Mouse (Mus musculus) layer of hippocampus, adult 18-20 months (tissue): Measurements from ENCODE around the gene Nhlrc2. TPM values are rescaled to one million over a fixed set of nuclear protein-coding genes. Genes with fewer than 3 reads are reported as not detected.
"Not testable (repeated sequence)": the region's sequence is repeated elsewhere in the genome, so short reads cannot be mapped to it uniquely, and the experiment has no call there.

ENCODE experiments used
- DNase-seq, 2 experiments: peaks; one replicate each; pipeline ENCODE4 v3.0.0; 2022; ENCODE audit warnings: low spot score in 2 of 2
- long read RNA-seq: library from polyadenylated mRNA; stranded (forward); transcript quantifications from one replicate; pipeline ENCODE4 v2.0.0, GENCODE M21; 2021
- total RNA-seq, 2 experiments: library from RNA; stranded (reverse); gene quantifications; 2 replicates each; pipeline ENCODE4 v1.2.3; 2021

The Nhlrc2 gene
- 10 to 100 TPM; 12.7 to 13.3 TPM for total RNA-seq
- long read RNA-seq, full-length matches to known transcripts, result 3 of 8 reads
- long read RNA-seq, partial matches to known transcripts, result 2 of 8 reads
- long read RNA-seq, other reads (novel, unspliced or antisense), result 3 of 8 reads

DNA sequence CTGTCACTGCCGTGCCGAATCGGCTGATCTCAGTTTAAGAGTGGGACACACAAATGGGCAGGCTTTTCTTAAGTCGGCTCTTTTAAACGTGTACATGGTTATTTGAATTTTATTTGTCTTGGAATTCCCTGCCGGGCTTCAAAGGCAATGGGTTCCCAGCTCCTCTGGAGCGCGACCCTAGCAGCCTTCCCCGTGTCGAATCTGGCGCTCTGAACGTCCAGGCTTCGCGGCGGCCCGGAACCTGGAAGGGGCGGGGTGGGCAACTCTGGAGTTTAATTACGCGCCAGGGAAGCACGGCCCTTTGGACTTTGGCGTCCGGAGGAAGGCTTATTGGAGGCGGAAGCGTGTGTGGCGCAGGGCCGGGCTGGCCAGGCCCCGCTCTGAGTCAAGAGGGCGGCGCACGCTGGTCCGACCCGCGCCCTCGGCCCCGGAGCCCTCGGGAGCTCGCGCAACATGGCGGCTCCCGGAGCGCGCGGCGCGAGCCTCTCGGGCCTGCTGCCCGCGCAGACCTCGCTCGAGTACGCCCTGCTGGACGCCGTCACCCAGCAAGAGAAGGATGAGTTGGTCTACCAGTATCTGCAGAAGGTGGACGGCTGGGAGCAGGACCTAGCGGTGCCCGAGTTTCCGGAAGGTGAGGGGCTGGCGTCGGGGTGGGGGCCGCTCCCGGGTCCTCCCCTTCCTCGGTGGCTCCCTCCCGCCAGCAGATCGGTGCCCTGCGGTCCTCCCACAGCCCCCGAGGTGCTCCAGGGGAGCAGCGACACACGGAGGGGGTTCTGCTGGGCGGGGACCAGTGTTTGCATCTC, at the start of gene Nhlrc2:
Nhlrc2 (plus strand) TSS at position 32 of the 803 bp plus-strand sequence.
- peak; percentile 57 to 78 for DNase-seq

DNA sequence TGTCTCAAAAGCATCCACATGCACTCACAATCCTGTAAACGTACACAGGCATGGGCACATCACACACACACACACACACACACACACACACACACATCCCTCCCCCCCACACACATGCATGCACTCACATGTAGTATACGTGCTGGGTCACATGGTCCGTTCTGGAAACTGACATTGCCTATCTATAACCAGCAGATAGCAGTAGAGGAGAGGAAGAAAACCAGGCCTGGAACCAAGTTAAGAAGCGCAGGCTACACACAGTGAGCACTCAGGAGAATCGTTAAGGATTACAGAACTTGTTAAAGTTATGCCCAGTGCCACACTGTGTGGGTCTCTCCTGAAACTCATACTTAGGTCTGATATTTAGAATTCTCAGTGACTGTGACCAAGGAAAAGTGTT, 45.0 kb upstream of the Nhlrc2 start:
- DNase-seq, result not testable (repeated sequence)

DNA sequence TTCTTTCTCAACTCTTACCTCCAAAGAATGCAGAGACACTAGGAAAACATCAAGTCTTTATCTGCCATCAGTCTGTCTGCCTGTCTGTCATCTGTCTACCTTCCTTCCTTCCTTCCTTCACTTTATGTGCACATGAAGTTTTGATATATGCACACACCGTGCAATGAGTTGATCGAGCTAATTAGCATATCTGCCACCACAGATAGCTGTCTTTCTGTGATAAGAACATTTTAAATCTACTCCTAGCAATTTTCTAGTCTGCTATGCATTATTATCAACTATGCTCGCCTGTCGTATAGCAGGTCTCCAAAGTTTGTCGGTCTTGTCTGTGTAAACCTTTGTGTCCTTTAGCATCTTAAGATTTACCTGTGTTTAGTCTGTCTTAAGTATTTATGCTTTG, 44.5 kb upstream of the Nhlrc2 start:
- DNase-seq, result not testable (repeated sequence)

DNA sequence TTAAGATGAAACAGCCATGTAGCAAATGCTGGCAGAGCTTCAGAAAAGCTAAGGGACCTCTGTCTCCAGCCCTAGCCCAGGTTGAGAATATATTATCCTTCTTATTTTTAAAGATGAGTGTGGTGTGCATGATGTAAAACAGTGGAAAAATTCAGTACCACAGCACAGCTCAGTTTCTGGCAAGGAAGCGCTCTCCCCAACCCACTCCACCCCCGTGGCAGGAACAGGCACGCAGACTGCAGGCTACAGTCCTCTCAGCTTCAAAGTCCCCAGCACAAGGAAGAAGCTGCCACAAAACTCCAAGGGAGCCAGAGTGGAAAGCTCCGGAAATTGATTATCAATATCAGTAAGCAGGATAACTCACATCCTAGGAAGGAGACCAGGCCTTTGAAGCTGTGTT, 36.9 kb upstream of the Nhlrc2 start:
- DNase-seq, result not testable (repeated sequence)

DNA sequence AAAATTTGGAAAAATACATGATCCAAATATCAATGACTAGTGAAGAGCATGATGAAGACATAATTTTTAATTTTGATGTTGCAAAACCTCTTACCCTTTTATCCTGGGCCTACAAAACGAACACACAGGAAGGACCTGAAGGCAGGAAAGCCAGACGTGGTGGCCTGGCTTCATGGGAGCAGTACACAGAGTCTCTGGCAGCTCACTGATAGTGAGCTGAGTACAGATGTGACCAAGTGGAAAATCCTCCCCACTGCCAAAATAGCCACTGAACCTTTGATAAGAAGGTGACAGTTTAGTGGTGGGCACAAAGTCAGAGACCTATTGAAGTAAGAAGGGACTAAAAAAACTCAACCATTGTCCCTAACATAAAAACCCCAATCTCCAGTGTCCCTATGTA, 34.5 kb upstream of the Nhlrc2 start:
- not testable (repeated sequence) for DNase-seq

DNA sequence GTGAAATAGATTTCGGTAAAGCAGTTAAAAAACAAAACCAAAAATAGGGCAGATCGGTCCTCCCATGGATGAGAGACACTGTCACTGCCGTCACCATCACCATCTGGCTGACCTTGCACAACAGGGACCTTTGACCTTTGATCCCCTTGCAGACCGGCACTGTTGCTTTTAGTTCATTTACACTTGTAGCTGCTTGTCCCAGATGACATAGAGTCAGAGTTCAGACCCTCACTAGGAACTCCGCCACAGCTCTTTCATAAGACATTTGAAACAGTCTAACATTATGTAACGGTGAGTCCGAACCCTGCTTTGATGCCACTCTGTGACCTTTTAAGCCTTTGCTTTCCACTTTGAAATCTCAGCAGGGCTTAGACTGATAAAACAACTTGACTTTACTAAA, 28.7 kb upstream of the Nhlrc2 start:
- not testable (repeated sequence) for DNase-seq

DNA sequence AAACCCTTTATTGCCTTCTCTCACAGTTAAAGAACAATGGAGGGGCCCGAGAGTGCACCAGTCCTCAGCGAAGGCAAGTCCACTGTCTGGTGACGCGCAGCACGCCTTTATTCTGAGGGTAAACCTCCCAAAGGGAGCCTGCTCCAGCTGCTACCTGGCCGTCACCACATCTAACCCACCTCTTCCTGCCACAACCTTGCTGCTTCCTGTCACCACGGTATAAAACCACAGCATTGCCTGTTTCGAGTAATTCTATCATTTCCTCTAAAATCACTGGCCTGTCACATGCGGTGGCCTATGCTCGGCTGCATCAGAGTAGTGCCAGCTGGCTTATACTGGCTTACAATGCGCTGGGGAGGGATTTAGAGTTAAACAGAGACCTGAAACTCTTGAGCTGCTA, 17.5 kb upstream of the Nhlrc2 start:
- not testable (repeated sequence) for DNase-seq

DNA sequence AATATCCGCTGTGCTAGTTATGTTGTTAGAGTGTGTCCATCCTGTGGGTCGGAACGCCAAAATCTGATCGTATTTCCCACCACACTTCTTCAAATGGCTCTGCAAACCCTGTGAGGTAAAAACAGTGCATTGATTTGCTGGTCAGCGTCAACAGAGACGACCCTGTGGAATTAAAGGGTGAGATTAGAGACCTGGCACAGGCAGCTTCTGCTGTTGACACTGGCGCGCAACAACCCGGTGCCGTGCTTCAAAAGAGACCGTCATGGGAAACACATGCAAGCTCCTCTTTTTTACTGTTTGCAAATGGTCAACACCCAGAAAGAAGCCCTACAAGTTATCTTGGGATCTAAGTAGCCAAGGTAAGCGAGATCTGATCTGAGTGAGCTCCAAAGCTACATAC, 16.8 kb upstream of the Nhlrc2 start:
- no peak for DNase-seq

DNA sequence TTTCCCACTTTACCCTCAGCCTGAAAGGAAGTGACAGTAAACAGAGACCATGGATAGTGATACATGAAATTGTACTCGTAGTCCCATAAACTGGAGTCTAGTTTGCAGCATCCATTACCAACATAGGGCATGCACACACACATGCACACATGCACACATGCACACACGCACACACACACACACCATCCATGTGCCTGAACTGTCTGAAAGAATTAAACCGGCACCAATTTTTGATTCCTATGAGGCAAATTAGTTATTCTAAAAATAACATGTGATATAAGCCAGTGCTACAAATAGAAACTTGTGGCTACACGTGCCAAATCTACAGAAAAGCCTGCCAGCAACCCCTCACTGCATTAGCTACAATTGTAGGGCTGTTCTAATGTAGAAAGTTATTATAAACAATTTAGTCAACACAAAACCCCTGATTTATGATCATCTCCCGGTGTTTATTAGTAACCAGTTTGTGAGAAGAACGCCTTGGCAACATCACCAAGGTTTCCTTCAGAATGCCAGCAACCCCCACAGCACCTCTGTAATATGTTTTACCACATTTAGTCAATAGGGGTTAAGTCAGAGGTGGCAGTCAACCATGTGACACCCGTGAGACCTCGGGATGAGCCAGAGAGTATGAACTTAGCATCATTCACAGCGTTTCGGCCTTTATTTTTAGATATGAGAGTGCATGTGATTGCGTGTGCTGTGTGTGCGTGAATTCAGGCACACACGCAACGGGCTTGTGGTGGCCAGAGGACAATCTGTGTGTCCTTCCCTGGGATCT, 14.6 kb upstream of the Nhlrc2 start:
- DNase-seq, result no peak

DNA sequence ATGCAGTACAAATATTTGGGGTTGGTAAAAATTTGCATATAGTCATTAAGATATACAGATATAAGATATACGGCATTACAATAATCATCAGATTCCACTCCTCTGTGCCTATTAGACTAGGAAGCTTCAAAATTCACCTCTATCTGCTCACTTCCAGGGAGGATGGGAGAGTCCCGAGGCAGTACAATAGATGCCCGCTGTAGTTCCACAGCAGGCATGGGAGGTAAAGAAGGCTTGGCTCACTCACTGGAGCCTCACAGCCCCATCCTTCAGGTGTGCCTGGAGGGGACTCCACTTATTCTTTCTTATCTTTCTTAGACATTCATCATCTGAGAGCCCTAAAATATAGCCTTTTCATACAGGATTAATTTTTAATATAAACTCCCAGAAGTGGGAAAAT, 13.7 kb upstream of the Nhlrc2 start:
- DNase-seq, result no peak

DNA sequence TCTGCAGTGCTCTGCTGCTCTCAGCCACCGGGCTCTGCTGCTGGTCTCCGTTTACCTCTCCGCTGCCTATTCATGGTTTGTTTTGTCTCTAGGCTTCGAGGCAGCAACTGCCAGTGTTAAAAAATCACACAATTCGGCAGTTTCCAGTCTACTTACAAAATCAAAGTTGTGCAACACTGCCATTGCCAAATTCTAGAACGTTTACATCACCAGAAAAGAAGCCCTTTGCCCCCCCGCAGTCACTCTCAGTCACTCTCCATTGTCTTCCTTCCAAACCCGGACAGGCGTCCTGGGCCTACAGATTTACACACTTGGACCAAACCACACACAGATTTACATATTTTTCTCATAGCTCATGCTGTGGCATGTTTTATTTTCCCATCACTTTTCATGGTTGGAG, 13.0 kb upstream of the Nhlrc2 start:
- no peak for DNase-seq

DNA sequence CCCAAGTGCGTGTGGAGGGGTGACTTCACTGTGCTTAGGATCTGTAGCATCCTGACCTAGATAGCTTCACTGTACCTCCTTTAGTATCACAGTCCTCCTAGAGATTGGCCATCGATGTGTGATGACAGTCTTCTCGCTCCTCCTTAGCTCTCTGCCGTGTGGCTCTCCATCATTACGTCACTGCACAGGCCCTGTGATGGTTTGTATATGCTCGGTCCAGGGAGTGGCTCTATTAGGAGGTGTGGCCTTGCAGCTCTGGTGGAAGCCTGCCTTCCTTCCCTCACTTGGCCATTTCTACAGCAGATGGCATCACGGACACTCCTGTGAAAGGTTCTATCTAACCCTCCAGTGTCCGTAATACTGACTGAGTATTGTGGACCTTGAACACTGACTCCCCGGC, 12.3 kb upstream of the Nhlrc2 start:
- no peak for DNase-seq

DNA sequence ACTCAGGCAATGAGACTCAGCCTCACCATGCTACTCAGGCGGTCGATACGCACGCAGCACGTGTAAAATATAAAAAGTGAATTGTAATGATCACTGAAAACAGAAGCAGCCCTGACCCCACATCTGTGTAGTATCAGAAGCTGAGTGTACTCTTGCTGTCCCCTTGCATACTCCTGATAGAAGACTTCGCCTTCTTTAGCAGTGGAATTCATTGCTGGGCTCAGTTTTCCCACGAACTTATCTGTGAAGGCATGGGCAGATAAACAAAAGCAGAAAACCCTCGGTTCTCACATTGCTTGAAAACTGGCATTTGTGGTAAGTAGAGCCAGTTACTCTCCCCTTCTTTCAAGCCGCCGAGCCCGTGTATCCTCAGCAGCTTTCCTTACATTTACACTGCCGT, 4.7 kb upstream of the Nhlrc2 start:
- DNase-seq, result no peak

DNA sequence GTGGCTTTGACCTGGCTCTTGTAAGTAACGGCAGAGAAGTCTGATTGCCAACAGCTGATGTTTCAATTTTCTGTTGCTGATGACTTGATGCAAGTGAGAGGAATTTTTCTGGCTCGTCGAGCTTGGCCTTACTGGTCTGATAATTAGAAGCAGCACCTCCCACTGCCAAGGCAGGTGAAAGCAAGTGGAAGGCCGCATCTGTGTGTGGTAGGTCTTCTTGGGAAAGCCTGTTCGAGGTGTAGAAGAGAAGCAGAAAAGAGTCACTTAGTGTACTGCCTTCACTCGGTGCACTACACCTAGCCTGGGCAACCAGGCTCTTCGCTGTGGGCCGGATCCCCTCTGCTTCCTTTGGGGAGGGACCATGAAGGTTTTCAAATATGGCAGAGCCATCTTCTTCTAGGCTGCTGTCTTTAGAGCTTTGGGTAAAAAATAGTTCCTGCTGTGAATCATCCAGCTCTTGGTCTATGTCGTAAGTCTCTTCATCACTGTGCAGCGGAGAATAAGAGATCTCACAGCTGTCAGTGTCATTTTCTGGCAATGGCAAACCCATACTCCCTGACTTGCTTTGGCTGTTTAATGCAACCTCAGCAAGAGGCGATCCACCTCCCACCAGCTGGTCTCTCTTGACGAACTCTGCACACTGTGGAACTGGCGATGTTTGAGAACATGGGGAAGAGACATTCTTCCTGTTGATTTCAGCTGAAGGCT, 3.2 kb upstream of the Nhlrc2 start:
- no peak for DNase-seq

DNA sequence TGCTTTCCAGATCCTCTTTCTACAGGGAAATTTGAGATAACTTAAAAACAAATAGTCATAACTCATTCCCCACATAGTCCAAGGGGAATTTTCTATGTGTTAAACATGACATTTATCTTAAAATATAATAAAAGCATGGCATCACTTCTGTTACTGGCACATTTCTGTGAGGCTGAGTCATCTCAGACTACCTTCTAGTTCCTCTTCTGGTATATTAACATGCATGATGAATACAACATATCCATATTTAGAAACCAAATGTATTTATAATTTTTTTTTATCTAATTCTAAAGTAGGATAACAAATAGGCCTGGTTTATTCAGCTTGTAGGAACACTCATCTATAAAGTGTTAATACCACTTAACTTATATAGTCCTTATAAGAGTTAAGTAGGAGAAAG, 2.0 kb upstream of the Nhlrc2 start:
- DNase-seq, result no peak

DNA sequence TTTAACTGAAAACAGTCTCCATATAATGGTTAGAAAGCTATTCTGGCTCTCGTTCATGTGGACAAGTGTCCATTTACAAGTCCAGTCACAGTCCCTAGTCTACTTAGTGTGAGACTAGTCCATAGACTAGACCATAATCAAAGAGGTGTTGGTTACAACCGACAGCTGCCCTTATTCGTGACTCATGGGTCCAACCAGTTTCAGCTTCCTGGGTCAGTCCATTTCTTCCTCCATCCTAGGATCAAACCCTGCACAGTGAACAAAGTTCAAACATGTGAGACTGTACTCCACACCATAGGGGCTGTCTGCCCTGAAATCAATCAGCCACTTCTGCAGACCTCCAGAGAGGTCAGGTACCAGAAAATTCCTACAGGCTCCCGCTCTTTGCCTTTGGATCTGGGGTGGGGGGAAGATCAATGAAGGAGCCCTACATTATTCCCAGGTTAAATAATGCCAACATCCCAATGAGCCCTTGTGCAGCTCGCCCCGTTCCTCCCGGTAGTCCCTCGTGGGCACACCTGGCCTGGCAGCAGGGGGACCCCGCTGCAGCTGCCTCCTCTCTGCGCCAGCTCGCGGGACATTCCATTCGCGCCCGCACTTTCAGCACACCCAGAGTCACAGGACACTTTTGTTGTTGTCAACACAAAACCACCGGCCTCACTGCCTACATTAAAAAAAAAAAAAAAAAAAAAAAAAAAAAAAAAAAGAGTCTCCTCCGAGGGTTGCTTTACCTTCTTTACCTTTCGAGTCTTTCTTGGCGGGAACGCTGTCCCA, 418 bp upstream of the Nhlrc2 start, which contains the start of gene Dclre1a:
Dclre1a (minus strand) TSS at position 767 of the 774 bp plus-strand sequence.
- peak; percentile 40 to 76 for DNase-seq

DNA sequence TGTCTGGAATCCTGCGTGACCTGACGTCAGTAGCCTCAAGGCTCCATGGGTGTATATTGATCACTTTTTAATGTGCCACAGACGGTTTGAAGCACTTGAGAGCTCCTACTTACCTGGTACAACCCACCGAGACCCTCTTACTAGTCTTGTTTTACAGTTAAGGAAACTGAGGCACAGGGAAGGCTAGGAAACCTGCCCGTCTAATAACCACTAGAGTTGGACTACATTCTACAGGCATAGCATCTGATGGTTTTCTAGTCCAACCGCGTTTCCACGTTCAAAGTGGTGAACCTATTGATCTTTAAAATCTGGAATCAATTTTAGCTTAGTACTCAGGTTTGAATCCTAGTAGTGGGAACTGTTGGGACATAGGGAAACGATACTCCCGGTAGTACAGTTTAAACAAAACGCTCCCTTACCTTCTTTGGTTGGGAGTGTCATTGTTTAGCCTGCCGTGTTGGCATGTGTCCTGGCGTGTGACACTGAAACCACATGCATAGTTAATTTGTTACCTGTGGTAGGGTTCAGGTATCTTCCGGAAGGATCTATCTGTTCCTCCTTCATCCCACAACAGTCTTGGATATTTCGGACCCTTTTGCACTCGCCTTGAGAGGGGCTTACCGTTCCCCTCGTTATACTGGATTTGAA, 1.1 kb downstream of the Nhlrc2 start:
- no peak for DNase-seq

DNA sequence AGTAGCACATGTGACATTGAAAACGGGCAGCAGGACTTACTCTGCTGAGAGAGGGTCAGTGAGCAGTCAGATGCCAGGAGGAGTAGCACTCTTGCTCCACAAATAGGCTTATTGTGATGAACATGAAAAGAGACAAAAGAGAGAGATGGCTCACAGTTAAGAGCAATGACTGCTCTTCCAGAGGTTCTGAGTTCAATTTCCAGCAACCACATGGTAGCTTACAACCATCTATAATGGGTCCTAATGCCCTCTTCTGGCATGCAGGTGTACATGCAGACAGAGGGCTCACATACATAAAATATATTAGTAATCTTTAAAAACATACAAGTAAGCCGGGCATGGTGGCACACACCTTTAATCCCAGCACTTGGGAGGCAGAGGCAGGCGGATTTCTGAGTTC, 5.1 kb downstream of the Nhlrc2 start:
- no peak for DNase-seq

DNA sequence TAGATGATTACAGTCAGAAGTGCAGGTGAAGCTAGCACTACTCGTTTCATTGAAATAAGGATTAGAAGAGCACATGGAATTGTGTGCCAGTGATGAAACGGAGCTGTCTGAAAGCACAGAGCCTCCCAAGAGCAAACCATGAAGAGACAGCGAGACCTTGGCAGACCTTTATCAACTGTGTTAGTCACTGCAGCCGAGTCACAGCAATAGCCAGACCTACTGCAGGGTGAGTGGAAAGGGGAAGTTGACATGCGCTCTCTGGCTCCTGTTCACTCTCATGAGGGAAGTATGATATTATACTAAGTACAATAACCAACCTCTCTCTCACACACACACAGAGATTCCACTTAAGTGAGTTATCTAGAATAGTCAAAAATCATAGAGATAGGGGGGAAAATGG, 7.9 kb downstream of the Nhlrc2 start:
- no peak for DNase-seq

DNA sequence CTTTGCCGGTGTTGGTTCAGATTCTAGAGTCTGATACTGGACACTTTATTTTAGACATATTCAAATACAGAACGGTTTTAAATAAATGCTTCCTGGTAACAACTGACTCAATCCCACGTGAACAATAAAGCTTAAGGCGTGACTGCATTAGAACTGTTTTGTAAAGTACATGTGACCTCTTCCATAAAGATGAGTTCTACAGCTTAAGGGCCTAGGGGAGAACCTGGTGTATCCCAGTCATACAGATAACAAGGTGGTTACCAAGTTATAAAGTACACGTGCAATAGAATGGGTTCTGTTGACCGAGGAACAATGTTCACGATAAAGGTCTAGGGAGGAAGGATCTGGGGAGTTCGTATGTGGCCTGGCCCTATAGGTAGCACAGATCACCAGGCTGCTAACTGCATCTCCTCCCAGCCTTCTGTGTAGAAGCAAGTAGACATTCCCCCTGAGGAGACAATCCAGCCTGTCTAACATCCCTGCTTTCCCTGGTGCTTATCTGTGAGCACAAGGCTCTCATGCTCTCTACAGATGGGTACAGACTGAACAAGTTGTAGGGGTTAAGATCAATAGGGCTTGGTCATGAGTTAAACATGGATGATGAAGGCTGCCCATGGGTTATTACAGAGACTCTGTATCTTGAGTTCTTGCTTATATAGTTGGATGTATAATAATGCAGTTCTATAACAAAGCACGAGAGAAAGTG, 14.5 kb downstream of the Nhlrc2 start:
- DNase-seq, result no peak
